Mouse (Mus musculus) MEL (cell line): ENCODE measurements at regions not wholly inside any gene's neighbourhood (a gene's known extent, or its start where the extent isn't known, plus 50 kb on each side); places are given as distances from the start of the nearest gene placed in this dataset.

Experiments used
- DNase-seq: peaks from one replicate; pipeline ENCODE4 v3.0.0; 2011; ENCODE audit warnings: low read depth, low spot score
- H3K27ac ChIP-seq: 2 replicates; pipeline ENCODE4 v1.5.1; 2012; ENCODE audit warnings: low read depth, mild to moderate bottlenecking, control low read depth, low read length, moderate library complexity; ENCODE audit not compliant: control insufficient read depth
- H3K27me3 ChIP-seq, 2 experiments: fragments of 150-350 bp in 1 of 2; sonication (generic) in 1 of 2; 2 replicates each; pipeline ENCODE4 v1.6.1; 2012; ENCODE audit warnings: low read length in 2 of 2, mild to moderate bottlenecking in 2 of 2, improper control_type of control experiment in 1 of 2, moderate library complexity in 1 of 2; ENCODE audit not compliant: insufficient read depth in 2 of 2, control insufficient read depth in 1 of 2
- H3K36me3 ChIP-seq, 2 experiments: 2 replicates each; pipeline ENCODE4 v1.6.1; 2012 to 2014; ENCODE audit warnings: low read length in 2 of 2, improper control_type of control experiment in 1 of 2, inconsistent platforms in 1 of 2, mild to moderate bottlenecking in 1 of 2; ENCODE audit not compliant: insufficient read depth in 2 of 2, control insufficient read depth in 1 of 2
- H3K4me1 ChIP-seq, 2 experiments: fragments of 150-350 bp in 1 of 2; sonication (generic) in 1 of 2; 2 replicates each; pipeline ENCODE4 v1.6.1; 2012; ENCODE audit warnings: low read length in 2 of 2, improper control_type of control experiment in 1 of 2, mild to moderate bottlenecking in 1 of 2; ENCODE audit not compliant: insufficient read depth in 2 of 2, control insufficient read depth in 1 of 2
- H3K4me3 ChIP-seq, 2 experiments: fragments of 150-350 bp in 1 of 2; sonication (generic) in 1 of 2; 2 replicates each; pipeline ENCODE4 v1.5.1; 2012; ENCODE audit warnings: low read depth in 2 of 2, low read length in 2 of 2, mild to moderate bottlenecking in 2 of 2, moderate library complexity in 2 of 2, control low read depth in 1 of 2, improper control_type of control experiment in 1 of 2; ENCODE audit not compliant: control insufficient read depth in 1 of 2, insufficient read depth in 1 of 2
- H3K79me2 ChIP-seq: 2 replicates; pipeline ENCODE4 v1.6.1; 2012; ENCODE audit warnings: mild to moderate bottlenecking, low read length, moderate library complexity; ENCODE audit not compliant: control insufficient read depth, poor library complexity, insufficient read depth
- H3K9ac ChIP-seq: 2 replicates; pipeline ENCODE4 v1.6.1; 2012; ENCODE audit warnings: low read depth, mild to moderate bottlenecking, control low read depth, low read length, moderate library complexity; ENCODE audit not compliant: control insufficient read depth, poor library complexity, severe bottlenecking
- H3K9me3 ChIP-seq: fragments of 150-350 bp; sonication (generic); replicated peaks from 2 replicates; pipeline ENCODE4 v1.6.1; 2012; ENCODE audit warnings: mild to moderate bottlenecking, low read length, improper control_type of control experiment, moderate library complexity; ENCODE audit not compliant: insufficient read depth
- CTCF ChIP-seq, 3 experiments: IDR thresholded peaks in 2 of 3; conservative IDR thresholded peaks in 1 of 3; 2 replicates each; pipeline ENCODE4 v1.5.1; 2011 to 2012; ENCODE audit warnings: low read length in 3 of 3, low read depth in 2 of 3, mild to moderate bottlenecking in 2 of 3, improper control_type of control experiment in 1 of 3, inconsistent platforms in 1 of 3, mixed read lengths in 1 of 3, moderate library complexity in 1 of 3; ENCODE audit not compliant: control insufficient read depth in 1 of 3, insufficient read depth in 1 of 3, poor library complexity in 1 of 3, severe bottlenecking in 1 of 3
- E2F4 ChIP-seq: IDR thresholded peaks from 2 replicates; pipeline ENCODE4 v1.6.1; 2011; ENCODE audit warnings: low read depth, low read length, improper control_type of control experiment, borderline replicate concordance
- ELF1 ChIP-seq: IDR thresholded peaks from 2 replicates; pipeline ENCODE4 v1.6.1; 2014; ENCODE audit warnings: low read depth, mild to moderate bottlenecking, inconsistent platforms, low read length, improper control_type of control experiment, moderate library complexity
- ETS1 ChIP-seq: IDR thresholded peaks from 2 replicates; pipeline ENCODE4 v1.6.1; 2012; ENCODE audit warnings: low read depth, mild to moderate bottlenecking, inconsistent platforms, low read length, improper control_type of control experiment, moderate library complexity
- GATA1 ChIP-seq: IDR thresholded peaks from 2 replicates; pipeline ENCODE4 v1.6.1; 2011; ENCODE audit warnings: low read depth, low read length, improper control_type of control experiment
- KAT2A ChIP-seq: conservative IDR thresholded peaks from 2 replicates; pipeline ENCODE4 v1.6.1; 2012; ENCODE audit warnings: low read depth, low read length, improper control_type of control experiment, inconsistent platforms
- MAX ChIP-seq: IDR thresholded peaks from 2 replicates; pipeline ENCODE4 v1.6.1; 2011; ENCODE audit warnings: low read length, improper control_type of control experiment
- MAZ ChIP-seq: IDR thresholded peaks from 2 replicates; pipeline ENCODE4 v1.6.1; 2012; ENCODE audit warnings: low read depth, mild to moderate bottlenecking, inconsistent platforms, low read length, improper control_type of control experiment
- MEF2A ChIP-seq: IDR thresholded peaks from 2 replicates; pipeline ENCODE4 v1.6.1; 2014; ENCODE audit warnings: low read depth, mild to moderate bottlenecking, inconsistent platforms, low read length, improper control_type of control experiment; ENCODE audit not compliant: poor library complexity, insufficient replicate concordance, severe bottlenecking; ENCODE audit errors: extremely low read depth
- MYB ChIP-seq: IDR thresholded peaks from 2 replicates; pipeline ENCODE4 v1.6.1; 2011; ENCODE audit warnings: mild to moderate bottlenecking, low read depth, low read length, improper control_type of control experiment
- POLR2AphosphoS2 ChIP-seq: IDR thresholded peaks from 2 replicates; pipeline ENCODE4 v1.6.1; 2011; ENCODE audit warnings: low read length, improper control_type of control experiment
- POLR2AphosphoS5 ChIP-seq: IDR thresholded peaks from 2 replicates; pipeline ENCODE4 v1.6.1; 2012; ENCODE audit warnings: low read depth, borderline replicate concordance, mild to moderate bottlenecking, inconsistent platforms, low read length, moderate library complexity, mixed read lengths
- RCOR1 ChIP-seq: IDR thresholded peaks from 2 replicates; pipeline ENCODE4 v1.6.1; 2012; ENCODE audit warnings: low read depth, mild to moderate bottlenecking, inconsistent platforms, low read length, improper control_type of control experiment
- SMC3 ChIP-seq: IDR thresholded peaks from 2 replicates; pipeline ENCODE4 v1.6.1; 2011; ENCODE audit warnings: low read depth, low read length, improper control_type of control experiment
- TAL1 ChIP-seq: IDR thresholded peaks from 2 replicates; pipeline ENCODE4 v1.6.1; 2012; ENCODE audit warnings: mild to moderate bottlenecking, inconsistent platforms, low read length, moderate library complexity, mixed read lengths
- TCF12 ChIP-seq: IDR thresholded peaks from 2 replicates; pipeline ENCODE4 v1.6.1; 2014; ENCODE audit warnings: low read depth, mild to moderate bottlenecking, inconsistent platforms, low read length, improper control_type of control experiment, moderate library complexity
- USF2 ChIP-seq, 2 experiments: IDR thresholded peaks; 2 replicates each; pipeline ENCODE4 v1.6.1; 2011 to 2012; ENCODE audit warnings: improper control_type of control experiment in 2 of 2, low read length in 2 of 2, borderline replicate concordance in 1 of 2, inconsistent platforms in 1 of 2, low read depth in 1 of 2, mild to moderate bottlenecking in 1 of 2; ENCODE audit not compliant: insufficient read depth in 1 of 2
- ZKSCAN1 ChIP-seq: IDR thresholded peaks from 2 replicates; pipeline ENCODE4 v1.6.1; 2012; ENCODE audit warnings: low read depth, mild to moderate bottlenecking, inconsistent platforms, low read length, improper control_type of control experiment, moderate library complexity

DNA sequence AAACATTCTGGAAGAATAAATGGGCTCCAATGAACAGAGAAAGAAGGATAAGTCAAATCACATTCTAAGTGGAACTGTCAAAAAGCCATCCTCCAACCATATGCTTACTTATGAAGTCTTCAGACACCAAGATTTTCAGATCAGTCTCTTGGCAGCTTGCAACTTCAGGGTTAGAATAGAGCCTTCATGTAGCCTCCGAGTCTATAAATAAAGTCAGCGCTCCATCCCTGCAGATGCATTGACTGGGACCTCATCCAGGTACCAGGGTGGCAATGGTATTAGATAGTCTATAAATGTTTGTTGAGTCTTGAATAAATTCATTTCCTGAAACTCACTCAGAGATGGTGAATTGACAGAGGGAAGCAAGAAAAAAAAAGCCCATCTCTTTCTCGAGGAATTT, 107.2 kb upstream of the Eepd1 start:
- Histone ChIP-seq H3K79me2 (no peaks in the 10 kb centered on the region), H3K27me3 (no peaks in the 10 kb centered on the region; a peak in 1 of 4 replicates), H3K27ac (no peak overlapping the region), H3K9ac (no peak overlapping the region), H3K4me3 (no peak overlapping the region), H3K9me3 (no peaks in the 10 kb centered on the region), H3K4me1 (no peaks in the 10 kb centered on the region), H3K36me3 (no peaks in the 10 kb centered on the region)
- TF ChIP-seq ZKSCAN1, result no peak
- TF ChIP-seq ETS1, result no peak
- TF ChIP-seq SMC3, result no peak
- TF ChIP-seq POLR2AphosphoS5, result no peak
- TF ChIP-seq RCOR1, result no peak
- TF ChIP-seq E2F4, result no peak
- TF ChIP-seq USF2 (IDR thresholded peaks at IDR 0.05; ENCODE audit: borderline replicate concordance in 1 of 2, insufficient read depth in 1 of 2, low read depth in 1 of 2, low read length in 2 of 2), result no peak
- TF ChIP-seq TAL1, result no peak
- no peak for TF ChIP-seq GATA1
- TF ChIP-seq MAX, result no peak
- TF ChIP-seq MYB, result no peak
- no peak for TF ChIP-seq TCF12
- TF ChIP-seq POLR2AphosphoS2, result no peak
- TF ChIP-seq MAZ, result no peak
- no peak for DNase-seq

GRCm38 (mm10) chr9:25376209-25376608, 105.1 kb upstream of the Eepd1 start:
- H3K27ac ChIP-seq, result no peak overlapping the region
- TF ChIP-seq ZKSCAN1 (no peak), CTCF (IDR thresholded peaks at IDR 0.05 in 2 of 3, conservative IDR thresholded peaks at IDR 0.05 in 1 of 3; ENCODE audit: control insufficient read depth in 1 of 3, insufficient read depth in 1 of 3, low read depth in 2 of 3, low read length in 3 of 3, poor library complexity in 1 of 3, severe bottlenecking in 1 of 3) (no peak), MYB (no peak), MEF2A (no peak), KAT2A (no peak), ELF1 (no peak), POLR2AphosphoS2 (no peak), E2F4 (no peak)
- H3K9me3 ChIP-seq, result no peaks in the 10 kb centered on the region
- no peaks in the 10 kb centered on the region for H3K4me1 ChIP-seq
- no peaks in the 10 kb centered on the region for H3K36me3 ChIP-seq
- no peak overlapping the region for H3K4me3 ChIP-seq
- no peaks in the 10 kb centered on the region; a peak in 1 of 4 replicates for H3K27me3 ChIP-seq
- no peak overlapping the region for H3K9ac ChIP-seq
- DNase-seq, result no peak
- H3K79me2 ChIP-seq, result no peaks in the 10 kb centered on the region
